Mouse (Mus musculus) gonadal fat pad, adult 2 months (tissue): ENCODE results near the gene Hoxc9. TPM values are rescaled to one million over a fixed set of nuclear protein-coding genes. Genes with fewer than 3 reads are reported as not detected.

ENCODE experiments used
- DNase-seq: peaks from one replicate; pipeline ENCODE4 v3.0.0-alpha.2; 2012; ENCODE audit warnings: low read depth
- polyA plus RNA-seq: library from polyadenylated mRNA; depleted of rRNA; stranded (reverse); fragments of >200 nt; gene quantifications from 2 replicates; pipeline ENCODE4 v1.2.3, GENCODE M21; 2012; rRNA removed

The Hoxc9 gene
- polyA plus RNA-seq, 1 experiment = 2.2 TPM

DNA sequence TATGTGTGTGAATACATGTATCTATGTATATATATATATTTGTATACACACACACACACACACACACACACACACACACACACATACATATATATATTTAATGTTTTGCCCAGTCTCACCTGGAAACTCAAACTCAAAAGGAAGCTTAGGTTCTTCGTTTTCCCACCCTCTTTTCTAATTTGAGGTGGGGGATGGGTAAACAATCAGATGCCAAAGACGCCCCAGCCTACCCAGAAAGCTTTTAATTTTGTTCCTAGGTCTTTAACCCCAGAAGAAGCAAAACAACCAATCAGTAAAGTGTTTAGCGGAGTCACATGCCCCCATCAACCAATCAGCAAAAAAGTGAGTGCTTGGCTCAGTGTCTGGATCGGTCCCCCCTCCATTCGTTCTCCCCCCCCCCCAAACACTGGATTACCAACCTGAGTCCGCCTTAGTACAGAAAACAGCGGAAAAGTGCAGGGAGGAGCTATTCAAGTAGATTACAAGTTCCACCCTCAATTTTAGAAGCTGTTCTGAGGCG is 44.7 kb downstream of the Hoxc9 start:
- DNase-seq = no peak

DNA sequence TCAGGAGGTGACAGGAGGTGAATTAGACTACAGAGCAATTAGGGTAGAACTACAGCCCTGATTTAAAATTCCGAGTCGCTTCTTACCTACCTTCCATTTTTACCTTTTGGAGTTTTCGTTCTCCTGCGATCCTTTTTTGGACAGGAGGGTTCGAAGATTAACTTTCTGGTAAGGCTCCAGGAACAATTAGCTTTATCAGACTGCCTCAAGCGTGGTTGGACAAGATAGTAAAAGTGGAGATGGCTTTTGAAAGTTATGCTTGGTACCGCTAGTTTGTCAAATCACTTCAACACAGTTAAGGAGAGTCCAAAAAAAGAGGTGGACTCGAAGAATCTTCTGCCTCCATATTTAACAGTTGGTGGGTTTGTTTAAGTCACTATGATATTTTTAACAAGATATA is 45.3 kb downstream of the Hoxc9 start:
- no peak for DNase-seq

GRCm38 (mm10) chr15:103024131-103024530 is 47.9 kb downstream of the Hoxc9 start:
- DNase-seq = no peak

- no peak for DNase-seq
Observed at GRCm38 (mm10) chr15:103027266-103028235, 51.3 kb downstream of the Hoxc9 start.

GRCm38 (mm10) chr15:103028916-103029512 is 52.8 kb downstream of the Hoxc9 start:
- DNase-seq = no peak

DNA sequence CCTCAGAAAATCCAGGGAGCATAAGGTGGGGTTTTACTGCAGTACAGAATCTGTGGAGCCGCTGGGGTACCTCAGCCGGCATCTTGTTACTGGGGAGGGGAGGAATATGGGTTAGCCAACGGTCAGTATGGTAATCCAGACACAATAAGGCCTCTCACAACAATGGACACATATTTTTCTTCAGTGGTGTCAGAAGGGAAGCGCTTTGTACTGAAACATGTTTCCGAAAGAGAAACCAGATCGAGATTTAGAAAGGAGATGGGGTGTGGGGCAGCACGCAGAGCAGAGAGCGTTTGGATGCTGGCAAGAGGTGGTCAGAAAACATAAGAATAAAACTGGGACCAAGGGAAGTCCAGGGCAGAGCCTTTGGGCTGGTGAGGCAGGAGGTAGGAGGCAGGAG is 53.9 kb downstream of the Hoxc9 start:
- DNase-seq = no peak

DNA sequence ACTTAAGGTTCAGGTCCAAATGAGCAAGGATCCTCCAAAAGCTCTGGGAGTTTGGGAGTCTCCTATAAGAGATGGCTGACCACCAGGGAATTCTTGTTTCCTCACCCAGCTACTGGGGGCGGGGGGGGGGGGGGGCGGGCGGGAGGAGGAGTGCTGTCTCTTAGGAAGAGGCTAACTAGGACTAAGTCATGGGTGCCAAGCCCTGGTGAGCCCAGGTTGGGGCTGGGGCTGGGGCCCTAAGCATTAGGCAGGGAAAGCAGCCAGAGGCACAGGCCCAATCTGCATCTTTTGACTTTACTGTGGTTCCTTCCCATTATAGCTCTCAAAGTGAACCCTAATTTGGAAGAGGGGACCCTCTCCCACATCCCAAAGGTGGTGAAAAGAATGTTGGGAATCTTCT is 55.9 kb downstream of the Hoxc9 start:
- DNase-seq = no peak

DNA sequence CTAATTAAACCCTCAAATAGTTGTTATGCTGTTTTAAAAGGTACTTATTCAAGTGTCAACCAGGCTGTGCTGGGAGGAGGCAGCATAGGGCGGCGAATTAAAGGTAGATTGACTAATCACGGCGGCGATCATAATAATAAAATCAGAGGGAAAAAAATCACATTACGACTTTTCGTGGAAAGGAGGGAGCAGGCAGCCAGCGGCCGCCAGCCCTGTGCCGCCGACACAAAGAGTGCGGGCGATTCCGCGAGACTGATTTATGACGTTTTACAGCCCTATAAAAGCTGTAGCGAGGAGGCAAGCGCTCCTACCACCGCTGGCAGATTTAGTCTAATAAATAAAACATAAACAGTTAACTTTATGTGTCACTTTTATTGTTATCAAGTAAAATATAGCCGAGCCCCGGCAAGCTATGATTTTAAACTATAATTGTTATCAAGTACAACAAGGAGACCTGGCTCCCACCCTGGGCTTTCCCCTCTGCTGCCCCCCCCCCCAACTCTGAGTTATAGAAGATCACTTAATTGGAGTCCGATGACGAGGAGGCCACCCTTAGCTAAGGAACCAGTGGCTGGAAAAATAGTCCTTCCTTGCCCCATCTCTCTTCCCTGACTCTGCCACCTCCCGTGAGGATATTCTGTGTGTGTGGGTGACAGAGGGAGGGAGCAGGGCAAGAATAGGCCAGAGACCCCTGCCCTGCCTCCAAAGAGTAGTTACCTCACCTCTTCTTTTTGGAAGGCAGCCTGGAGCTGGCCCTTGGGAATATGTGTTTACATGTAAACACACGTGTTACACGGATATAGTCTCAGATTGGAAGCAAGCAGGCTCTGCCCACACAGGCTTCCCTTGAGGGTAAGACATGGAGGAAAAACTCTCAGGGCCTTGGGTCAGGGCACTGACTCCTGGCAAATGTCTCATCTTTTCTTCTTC is 56.7 kb downstream of the Hoxc9 start:
- DNase-seq = no peak

DNA sequence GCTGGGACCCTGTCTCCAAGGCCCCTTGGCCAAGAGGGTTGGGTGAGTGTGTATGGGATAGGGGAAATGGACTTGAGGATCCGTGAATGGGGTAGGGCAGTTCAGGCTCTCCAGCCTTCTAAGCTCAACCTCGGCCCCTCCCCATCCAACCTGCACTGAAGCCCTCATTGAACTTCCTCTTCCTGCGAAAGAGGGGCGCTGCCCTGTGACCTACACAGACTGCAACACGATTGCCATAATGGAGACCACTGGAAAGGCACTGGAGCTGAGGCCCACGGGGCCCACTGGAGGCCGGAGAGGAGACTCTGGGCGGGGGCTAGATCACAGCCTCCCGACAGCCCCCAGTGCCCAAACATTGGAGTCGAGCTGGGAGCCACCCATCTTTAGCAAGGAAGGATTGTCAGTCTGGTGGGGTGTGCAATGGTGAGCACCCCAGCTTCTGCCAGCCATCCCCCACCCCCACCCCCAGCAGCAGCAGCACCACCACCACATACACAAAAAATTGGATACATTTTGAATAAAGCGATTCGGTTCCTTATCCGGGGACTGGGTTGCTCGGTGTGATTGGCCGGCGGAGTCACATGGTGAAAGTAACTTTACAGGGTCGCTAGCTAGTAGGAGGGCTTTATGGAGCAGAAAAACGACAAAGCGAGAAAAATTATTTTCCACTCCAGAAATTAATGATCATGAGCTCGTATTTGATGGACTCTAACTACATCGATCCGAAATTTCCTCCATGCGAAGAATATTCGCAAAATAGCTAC is 58.0 kb downstream of the Hoxc9 start:
- DNase-seq = no peak

Other genes starting within 250 kb of the Hoxc9 start
- not detected in 2 replicates for gene Hoxc13, start 55.3 kb upstream of the Hoxc9 start, polyA plus RNA-seq
- gene Hoxc12, start 39.7 kb upstream of the Hoxc9 start, polyA plus RNA-seq = not detected in 2 replicates
- 0.08 TPM in 1 of 2 replicates, not detected in the other for gene Hoxc11, start 22.0 kb upstream of the Hoxc9 start, polyA plus RNA-seq
- 0.71 and 0.73 TPM in 2 replicates for gene Hoxc10, start 9.6 kb upstream of the Hoxc9 start, polyA plus RNA-seq
- gene Hoxc5, start 9.0 kb upstream of the Hoxc9 start, polyA plus RNA-seq = 9.9 and 11.3 TPM in 2 replicates
- 23.5 and 29.8 TPM in 2 replicates for gene Hoxc8, start 14.2 kb downstream of the Hoxc9 start, polyA plus RNA-seq
- gene Hoxc6, start 21.8 kb downstream of the Hoxc9 start, polyA plus RNA-seq = 18.3 and 24.2 TPM in 2 replicates
- 4.9 and 6.5 TPM in 2 replicates for gene Hoxc4, start 42.5 kb downstream of the Hoxc9 start, polyA plus RNA-seq
- 16.1 and 17.5 TPM in 2 replicates for gene Smug1, start 190.7 kb downstream of the Hoxc9 start, polyA plus RNA-seq